ENCODE assay signal across 17 mouse cellular contexts in genomic region chr19:46287566-46287965, GRCm38 (mm10). TPM values are rescaled to one million over a fixed set of nuclear protein-coding genes. Genes with fewer than 3 reads are reported as not detected.
"Had no signal": no experiment of that assay in that cellular context is flagged by ENCODE, and none has a peak within 500 bp of the region (broad histone marks: within the 10 kb centered on the region; RNA-seq: fewer than 3 reads in every experiment).

No protein-coding gene starts in this region.

- DNase-seq: retina, postnatal 1 day; right cerebral cortex, adult 18-20 months; right cerebral cortex, postnatal 14 days; right cerebral cortex, postnatal 25 days; right cerebral cortex, postnatal 4 days; spleen, adult 18-20 months; thymus, adult 18-20 months; thymus, adult 2 months; thymus, postnatal 14 days; thymus, postnatal 25 days; thymus, postnatal 36 days; thymus, postnatal 4 days had no signal

- H3K4me3 ChIP-seq: neural tube, embryonic 13.5 days; neural tube, embryonic 15.5 days; stomach, embryonic 15.5 days had no signal

- H3K9me3 ChIP-seq: neural tube, embryonic 13.5 days; neural tube, embryonic 15.5 days; stomach, embryonic 15.5 days had no signal

- H3K27me3 ChIP-seq: neural tube, embryonic 15.5 days; stomach, embryonic 15.5 days had no signal

- H3K9ac ChIP-seq: neural tube, embryonic 13.5 days; neural tube, embryonic 15.5 days; stomach, embryonic 15.5 days had no signal

- H3K4me1 ChIP-seq: neural tube, embryonic 13.5 days; neural tube, embryonic 15.5 days; stomach, embryonic 15.5 days had no signal

- H3K4me2 ChIP-seq: neural tube, embryonic 13.5 days; neural tube, embryonic 15.5 days; stomach, embryonic 15.5 days had no signal

- H3K27ac ChIP-seq: neural tube, embryonic 13.5 days; neural tube, embryonic 15.5 days; stomach, embryonic 15.5 days; stomach, postnatal 0 days had no signal

RNA-seq across cellular contexts. Expression of gene Mfsd13a, which starts 53.4 kb away (rescaled TPM):
- total RNA-seq: neutrophil, adult 5-6 weeks had no signal
